7 mouse cellular contexts compared by ENCODE assay signal in the genomic region with DNA sequence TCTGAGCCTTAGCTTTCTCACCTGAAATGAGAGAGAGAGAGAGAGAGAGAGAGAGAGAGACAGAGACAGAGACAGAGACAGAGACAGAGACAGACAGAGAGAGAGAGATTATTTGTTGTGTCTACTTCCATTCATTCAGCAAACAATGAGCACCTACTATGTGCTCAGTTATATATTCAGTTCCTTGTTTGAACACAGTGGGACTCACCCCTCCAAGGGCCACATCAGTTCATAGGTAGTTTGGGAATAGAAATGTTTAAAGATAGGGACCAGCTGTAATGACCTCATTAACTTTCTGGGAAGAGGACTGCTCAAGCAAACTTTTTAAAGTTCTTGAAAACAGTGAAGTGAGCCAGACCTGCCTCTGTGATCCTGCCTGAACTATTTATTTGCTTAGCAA.
DNase-seq lines count a peak whose midpoint lies in the region; ATAC-seq lines count a peak whose summit lies in the region.

No protein-coding gene starts in this region.

- H3K27me3 ChIP-seq in hindbrain, embryonic 10.5 days (ENCODE audit: insufficient read depth, poor library complexity, severe bottlenecking): peaks cover 37% of the 10 kb centered on the region
- no peaks in the 10 kb centered on the region for H3K27me3 ChIP-seq in hindbrain, embryonic 14.5 days (ENCODE audit: control insufficient read depth, insufficient read depth, low read length)
- no peaks in the 10 kb centered on the region for H3K27me3 ChIP-seq in embryonic facial prominence, embryonic 11.5 days (ENCODE audit: control insufficient read depth, insufficient read depth, low read length)
- 0 out of 2 replicates have a peak, but pooled peaks cover 4% of the 10 kb centered on the region for H3K27me3 ChIP-seq in hindbrain, embryonic 12.5 days
- H3K27me3 ChIP-seq in midbrain, embryonic 13.5 days: peaks cover 13% of the 10 kb centered on the region

- no peak overlapping the region for H3K4me2 ChIP-seq in hindbrain, embryonic 14.5 days (replicated peaks)
- no peak overlapping the region for H3K4me2 ChIP-seq in embryonic facial prominence, embryonic 11.5 days (ENCODE audit: low read depth, low read length)
- peak overlapping the region; percentile 64; the same call in 1 of the 2 replicates for H3K4me2 ChIP-seq in hindbrain, embryonic 12.5 days (replicated peaks)
- peak overlapping the region; percentile 72 for H3K4me2 ChIP-seq in midbrain, embryonic 13.5 days (replicated peaks)

- peak overlapping the region; percentile 56; the same call in 1 of the 2 replicates for H3K4me3 ChIP-seq in hindbrain, embryonic 10.5 days
- H3K4me3 ChIP-seq in hindbrain, embryonic 14.5 days (replicated peaks; ENCODE audit: low read length): no peak overlapping the region
- no peak overlapping the region for H3K4me3 ChIP-seq in embryonic facial prominence, embryonic 11.5 days (ENCODE audit: low read depth, low read length)
- no peak overlapping the region for H3K4me3 ChIP-seq in hindbrain, embryonic 12.5 days
- H3K4me3 ChIP-seq in midbrain, embryonic 13.5 days (replicated peaks): no peak overlapping the region

- no peak for ATAC-seq in hindbrain, embryonic 14.5 days (ENCODE audit: low FRiP score)
- no peak for ATAC-seq in embryonic facial prominence, embryonic 11.5 days (replicated peaks; ENCODE audit: insufficient number of reproducible peaks, low FRiP score, low TSS enrichment, low read depth)
- ATAC-seq in hindbrain, embryonic 12.5 days (ENCODE audit: low FRiP score): no peak
- no peak for ATAC-seq in midbrain, embryonic 13.5 days

- H3K4me1 ChIP-seq in hindbrain, embryonic 10.5 days (replicated peaks): peaks cover 36% of the 10 kb centered on the region
- peaks cover 13% of the 10 kb centered on the region for H3K4me1 ChIP-seq in hindbrain, embryonic 14.5 days (replicated peaks; ENCODE audit: control insufficient read depth, insufficient read depth, low read length)
- peaks cover 7% of the 10 kb centered on the region for H3K4me1 ChIP-seq in embryonic facial prominence, embryonic 11.5 days (ENCODE audit: control insufficient read depth, insufficient read depth, low read length)
- peaks cover 27% of the 10 kb centered on the region for H3K4me1 ChIP-seq in hindbrain, embryonic 12.5 days
- peaks cover 29% of the 10 kb centered on the region for H3K4me1 ChIP-seq in midbrain, embryonic 13.5 days (replicated peaks)

- H3K36me3 ChIP-seq in hindbrain, embryonic 10.5 days: no peaks in the 10 kb centered on the region
- H3K36me3 ChIP-seq in hindbrain, embryonic 14.5 days (replicated peaks; ENCODE audit: control insufficient read depth, insufficient read depth): no peaks in the 10 kb centered on the region
- no peaks in the 10 kb centered on the region for H3K36me3 ChIP-seq in embryonic facial prominence, embryonic 11.5 days (replicated peaks; ENCODE audit: control insufficient read depth, insufficient read depth, low read depth, low read length)
- no peaks in the 10 kb centered on the region for H3K36me3 ChIP-seq in hindbrain, embryonic 12.5 days
- H3K36me3 ChIP-seq in midbrain, embryonic 13.5 days: no peaks in the 10 kb centered on the region

- DNase-seq in hindbrain, embryonic 10.5 days (ENCODE audit: low spot score): no peak
- DNase-seq in hindbrain, embryonic 14.5 days (ENCODE audit: low spot score): no peak
- no peak for DNase-seq in embryonic facial prominence, embryonic 11.5 days (ENCODE audit: low spot score)
- DNase-seq in frontal cortex, postnatal 25 days (ENCODE audit: low spot score in 2 of 2): no peak
- DNase-seq in gastrocnemius, adult 18-20 months (ENCODE audit: low spot score): no peak

- H3K9me3 ChIP-seq in hindbrain, embryonic 10.5 days: no peaks in the 10 kb centered on the region
- H3K9me3 ChIP-seq in hindbrain, embryonic 14.5 days (ENCODE audit: control insufficient read depth, low read length): no peaks in the 10 kb centered on the region
- H3K9me3 ChIP-seq in embryonic facial prominence, embryonic 11.5 days (replicated peaks; ENCODE audit: control insufficient read depth, low read length): no peaks in the 10 kb centered on the region
- H3K9me3 ChIP-seq in hindbrain, embryonic 12.5 days (replicated peaks): no peaks in the 10 kb centered on the region
- no peaks in the 10 kb centered on the region for H3K9me3 ChIP-seq in midbrain, embryonic 13.5 days

- H3K27ac ChIP-seq in hindbrain, embryonic 10.5 days: peak overlapping the region; percentile 92
- no peak overlapping the region; the same call in 1 of the 2 replicates for H3K27ac ChIP-seq in hindbrain, embryonic 14.5 days
- H3K27ac ChIP-seq in embryonic facial prominence, embryonic 11.5 days (replicated peaks; ENCODE audit: low read depth, low read length): peak overlapping the region; percentile 94; the same call in 1 of the 2 replicates
- H3K27ac ChIP-seq in hindbrain, embryonic 12.5 days: peak overlapping the region; percentile 91
- H3K27ac ChIP-seq in midbrain, embryonic 13.5 days: peak overlapping the region; percentile 95

- H3K9ac ChIP-seq in hindbrain, embryonic 14.5 days: no peak overlapping the region; the same call in 1 of the 2 replicates
- peak overlapping the region; percentile 67 for H3K9ac ChIP-seq in embryonic facial prominence, embryonic 11.5 days (replicated peaks; ENCODE audit: low read length)
- H3K9ac ChIP-seq in hindbrain, embryonic 12.5 days: peak overlapping the region; percentile 69; the same call in 1 of the 2 replicates
- no peak overlapping the region for H3K9ac ChIP-seq in midbrain, embryonic 13.5 days (replicated peaks)

Comparison
In these comparisons a context has a peak if more than half of its experiments do, and no peak if none do; other contexts are left out.
1. H3K4me2 ChIP-seq: peak in hindbrain, embryonic 12.5 days (single experiment) and midbrain, embryonic 13.5 days (single experiment); none in hindbrain, embryonic 14.5 days (single experiment) and embryonic facial prominence, embryonic 11.5 days (single experiment).
2. H3K9ac ChIP-seq: peak in embryonic facial prominence, embryonic 11.5 days (single experiment) and hindbrain, embryonic 12.5 days (single experiment); none in hindbrain, embryonic 14.5 days (single experiment) and midbrain, embryonic 13.5 days (single experiment).